Mouse (Mus musculus): ENCODE measurements around the gene Kdelr3. TPM values are rescaled to one million over a fixed set of nuclear protein-coding genes. Genes with fewer than 3 reads are reported as not detected.

The Kdelr3 gene
- total and polyA plus RNA-seq, 2 experiments from 2014 or later: 9.5 to 9.6 TPM

GRCm38 (mm10) chr15:79525564-79525963, 9.4 kb downstream of the Kdelr3 start:
- 87% methylated on average over 5 of the region's 5 CpGs for WGBS
- no peak overlapping the region for H3K9ac ChIP-seq (replicated peaks; ENCODE audit: low read length)
- no peak overlapping the region for H3K4me2 ChIP-seq (ENCODE audit: low read depth, low read length)
- no peak overlapping the region for H3K4me3 ChIP-seq (ENCODE audit: low read length)
- peaks cover 22% of the 10 kb centered on the region for H3K36me3 ChIP-seq (ENCODE audit: insufficient read depth, low read length)
- no peaks in the 10 kb centered on the region; the same call in 1 of the 2 replicates for H3K4me1 ChIP-seq (ENCODE audit: insufficient read depth, low read length)
- H3K27me3 ChIP-seq (ENCODE audit: insufficient read depth, low read length): no peaks in the 10 kb centered on the region
- no peaks in the 10 kb centered on the region for H3K9me3 ChIP-seq (ENCODE audit: low read length)
- H3K27ac ChIP-seq: no peak overlapping the region
- no peak for ATAC-seq
- no peak for DNase-seq (ENCODE audit: low spot score)
- no peak for TF ChIP-seq CTCF (IDR thresholded peaks at IDR 0.05; ENCODE audit: low read depth)

- no peak overlapping the region for H3K27ac ChIP-seq
- peaks cover 28% of the 10 kb centered on the region for H3K36me3 ChIP-seq (ENCODE audit: insufficient read depth, low read length)
- no peak for DNase-seq (ENCODE audit: low spot score)
- H3K9me3 ChIP-seq (ENCODE audit: low read length): no peaks in the 10 kb centered on the region
- no peaks in the 10 kb centered on the region for H3K27me3 ChIP-seq (ENCODE audit: insufficient read depth, low read length)
- ATAC-seq: peak; percentile 34; the same call in 1 of the 2 replicates
- no peak overlapping the region for H3K4me2 ChIP-seq (ENCODE audit: low read depth, low read length)
- no peaks in the 10 kb centered on the region; the same call in 1 of the 2 replicates for H3K4me1 ChIP-seq (ENCODE audit: insufficient read depth, low read length)
- no peak for TF ChIP-seq CTCF (IDR thresholded peaks at IDR 0.05; ENCODE audit: low read depth)
- H3K4me3 ChIP-seq (ENCODE audit: low read length): no peak overlapping the region
- no peak overlapping the region for H3K9ac ChIP-seq (replicated peaks; ENCODE audit: low read length)
- 61% methylated on average over 9 of the region's 9 CpGs for WGBS
These were observed 10.0 kb downstream of the Kdelr3 start for GRCm38 (mm10) chr15:79525979-79526768.

- H3K36me3 ChIP-seq (ENCODE audit: insufficient read depth, low read length): peaks cover 38% of the 10 kb centered on the region
These were observed 11.0 kb downstream of the Kdelr3 start for GRCm38 (mm10) chr15:79527192-79527591.

GRCm38 (mm10) chr15:79527991-79528639, 11.9 kb downstream of the Kdelr3 start:
- DNase-seq (ENCODE audit: low spot score) (no peak), ATAC-seq (no peak; the same call in 1 of the 2 replicates)
- Histone ChIP-seq H3K9me3 (ENCODE audit: low read length) (no peaks in the 10 kb centered on the region), H3K27ac (no peak overlapping the region), H3K4me1 (ENCODE audit: insufficient read depth, low read length) (no peaks in the 10 kb centered on the region; the same call in 1 of the 2 replicates), H3K36me3 (ENCODE audit: insufficient read depth, low read length) (peaks cover 46% of the 10 kb centered on the region), H3K27me3 (ENCODE audit: insufficient read depth, low read length) (no peaks in the 10 kb centered on the region), H3K9ac (replicated peaks; ENCODE audit: low read length) (no peak overlapping the region), H3K4me3 (ENCODE audit: low read length) (no peak overlapping the region), H3K4me2 (ENCODE audit: low read depth, low read length) (no peak overlapping the region)
- 0 out of 2 replicates have a peak, but pooled peaks have one; percentile 32 for TF ChIP-seq CTCF (IDR thresholded peaks at IDR 0.05; ENCODE audit: low read depth)
- 73% methylated on average over 5 of the region's 5 CpGs for WGBS

More at GRCm38 (mm10) chr15:79527192-79527591, 11.0 kb downstream of the Kdelr3 start:
- TF ChIP-seq CTCF (IDR thresholded peaks at IDR 0.05; ENCODE audit: low read depth): no peak
- Histone ChIP-seq H3K27me3 (ENCODE audit: insufficient read depth, low read length) (no peaks in the 10 kb centered on the region), H3K9ac (replicated peaks; ENCODE audit: low read length) (no peak overlapping the region), H3K9me3 (ENCODE audit: low read length) (no peaks in the 10 kb centered on the region), H3K4me2 (ENCODE audit: low read depth, low read length) (no peak overlapping the region), H3K4me3 (ENCODE audit: low read length) (no peak overlapping the region), H3K4me1 (ENCODE audit: insufficient read depth, low read length) (no peaks in the 10 kb centered on the region; the same call in 1 of the 2 replicates), H3K27ac (no peak overlapping the region)
- DNase-seq (ENCODE audit: low spot score): peak; percentile 34
- no peak for ATAC-seq
- WGBS: 74% methylated on average over 4 of the region's 4 CpGs

- 70% methylated on average over 7 of the region's 7 CpGs for WGBS
- Histone ChIP-seq H3K4me3 (ENCODE audit: low read length) (no peak overlapping the region), H3K36me3 (ENCODE audit: insufficient read depth, low read length) (peaks cover 65% of the 10 kb centered on the region), H3K4me2 (ENCODE audit: low read depth, low read length) (no peak overlapping the region), H3K9me3 (ENCODE audit: low read length) (no peaks in the 10 kb centered on the region), H3K27ac (no peak overlapping the region), H3K9ac (replicated peaks; ENCODE audit: low read length) (no peak overlapping the region), H3K27me3 (ENCODE audit: insufficient read depth, low read length) (no peaks in the 10 kb centered on the region), H3K4me1 (ENCODE audit: insufficient read depth, low read length) (no peaks in the 10 kb centered on the region; the same call in 1 of the 2 replicates)
- no peak for DNase-seq (ENCODE audit: low spot score)
- TF ChIP-seq CTCF (IDR thresholded peaks at IDR 0.05; ENCODE audit: low read depth): no peak
- no peak for ATAC-seq
These were observed 13.7 kb downstream of the Kdelr3 start for GRCm38 (mm10) chr15:79529935-79530334.

GRCm38 (mm10) chr15:79533796-79534195, 17.6 kb downstream of the Kdelr3 start:
- no peaks in the 10 kb centered on the region for H3K4me1 ChIP-seq (ENCODE audit: insufficient read depth, low read length)
- no peak overlapping the region for H3K4me2 ChIP-seq (ENCODE audit: low read depth, low read length)
- no peak for ATAC-seq
- no peak overlapping the region for H3K9ac ChIP-seq (replicated peaks; ENCODE audit: low read length)
- no peak for DNase-seq (ENCODE audit: low spot score)
- no peak for TF ChIP-seq CTCF (IDR thresholded peaks at IDR 0.05; ENCODE audit: low read depth)
- peaks cover 96% of the 10 kb centered on the region for H3K36me3 ChIP-seq (ENCODE audit: insufficient read depth, low read length)
- 88% methylated on average over 3 of the region's 3 CpGs for WGBS
- H3K27me3 ChIP-seq (ENCODE audit: insufficient read depth, low read length): no peaks in the 10 kb centered on the region
- no peaks in the 10 kb centered on the region for H3K9me3 ChIP-seq (ENCODE audit: low read length)
- H3K27ac ChIP-seq: no peak overlapping the region
- no peak overlapping the region for H3K4me3 ChIP-seq (ENCODE audit: low read length)

Measured in hindbrain, postnatal 0 days (tissue).